Mouse (Mus musculus): ENCODE measurements around the gene Gm3043. TPM values are rescaled to one million over a fixed set of nuclear protein-coding genes. Genes with fewer than 3 reads are reported as not detected.
"Not testable (repeated sequence)": the region's sequence is repeated elsewhere in the genome, so short reads cannot be mapped to it uniquely, and the experiment has no call there.

Gm3043 gene
- total RNA-seq (2022) = not detected

DNA sequence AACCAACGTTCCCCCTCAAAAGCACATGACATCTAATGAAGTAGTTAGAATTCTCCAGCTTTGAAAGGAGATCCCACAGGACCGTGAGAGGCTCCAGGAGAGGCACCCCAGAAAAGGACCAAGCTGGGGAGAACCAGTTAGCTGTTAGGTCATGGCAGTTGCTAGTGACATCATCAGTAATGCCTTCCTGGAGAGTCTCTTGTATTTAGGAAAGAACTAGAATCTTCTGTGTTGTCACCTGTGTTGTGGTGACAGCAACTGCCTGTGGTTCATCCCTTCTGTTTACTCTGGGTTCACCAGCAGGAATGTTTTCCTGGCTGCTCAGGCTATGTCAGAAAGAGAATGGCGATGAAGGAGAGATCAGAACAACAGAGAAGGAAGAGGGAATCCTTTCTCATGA is at the start of gene Gm3043:
Gm3043 (plus strand) TSS at position 301 of the 400 bp plus-strand sequence.
- DNase-seq (ENCODE audit: low spot score) = not testable (repeated sequence)

GRCm38 (mm10) chr14:3651730-3652129 is 36.9 kb upstream of the Gm3043 start, which contains the start of gene Gm3020:
Gene Gm3020 (plus strand): TSS chr14:3652030.
- not testable (repeated sequence) for DNase-seq (ENCODE audit: low spot score)

Other genes starting within 250 kb of the Gm3043 start
- gene Gm10408, start 239.4 kb upstream of the Gm3043 start, total RNA-seq (2022) = not detected
- not detected for gene Gm3012, start 54.3 kb upstream of the Gm3043 start, total RNA-seq (2022)
- under 1 TPM in 1 of 4 experiments, not detected in 3; 0.50 TPM for gene Gm3020, start 36.8 kb upstream of the Gm3043 start, total RNA-seq (2022)
- gene Gm3002, start 121.3 kb downstream of the Gm3043 start, total RNA-seq (2022) = not detected
- not detected for gene Gm3033, start 157.5 kb downstream of the Gm3043 start, total RNA-seq (2022)
- gene Gm2916, start 195.4 kb downstream of the Gm3043 start, total RNA-seq (2022) = not detected
- not detected for gene Gm3029, start 243.0 kb downstream of the Gm3043 start, total RNA-seq (2022)